Mouse (Mus musculus): ENCODE results near the gene Cpm.

DNA sequence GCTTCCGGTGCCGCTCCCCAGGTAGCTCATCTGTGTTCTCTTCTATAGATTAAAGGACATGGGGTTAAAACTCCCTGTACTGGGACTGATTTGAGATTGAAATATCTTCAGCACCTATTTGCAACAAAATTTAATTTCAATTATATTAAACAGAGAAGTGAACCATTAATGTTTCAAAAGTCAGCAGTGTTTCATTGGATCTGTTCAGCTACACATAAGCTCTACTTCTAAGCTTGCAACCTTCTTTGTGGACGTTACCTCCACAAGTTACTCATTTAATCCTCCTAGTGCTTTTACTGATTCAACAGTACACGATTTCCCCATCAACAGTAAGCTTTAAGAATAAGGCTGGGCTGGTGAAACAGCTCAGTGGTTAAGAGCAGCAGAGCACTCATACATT lies 65.7 kb downstream of the Cpm start:
- TF ChIP-seq CTCF (IDR thresholded peaks at IDR 0.05; ENCODE audit: low read depth), result no peak
- no peak for TF ChIP-seq EP300 (IDR thresholded peaks at IDR 0.05; ENCODE audit: low read depth)

Data from liver, embryonic 14.5 days (tissue).